Mouse (Mus musculus): ENCODE measurements around the gene Gm20219. TPM values are rescaled to one million over a fixed set of nuclear protein-coding genes. Genes with fewer than 3 reads are reported as not detected.

The Gm20219 gene
- total and polyA plus RNA-seq, 3 experiments, result 0.62 to 3.1 TPM; not detected in 1

DNA sequence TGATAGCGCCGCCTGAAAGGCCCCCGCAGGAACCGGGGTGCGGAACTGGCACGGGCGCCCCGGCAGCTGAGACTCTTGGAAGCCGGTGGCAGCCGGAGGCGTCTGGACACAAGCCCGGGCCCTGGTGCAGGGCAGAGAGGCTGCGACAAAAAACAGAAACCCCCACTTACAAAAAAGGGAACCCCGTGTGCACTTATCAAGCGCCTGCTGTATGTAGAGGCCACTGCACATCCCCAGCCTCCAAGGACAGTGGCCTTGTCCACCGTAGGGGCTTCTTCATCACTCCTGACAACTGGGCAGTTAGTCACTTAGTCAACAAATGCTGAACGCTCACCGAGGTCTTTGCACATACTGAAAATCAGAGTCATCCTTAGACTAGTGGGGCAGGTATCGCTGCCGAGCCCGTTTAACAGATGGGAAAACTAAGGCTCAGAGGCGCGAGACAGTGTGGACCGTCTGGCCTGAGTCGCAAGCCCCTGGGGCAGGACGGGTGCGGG lies 43.7 kb downstream of the Gm20219 start:
- TF ChIP-seq MAFK (IDR thresholded peaks at IDR 0.05; ENCODE audit: borderline replicate concordance, low read depth, low read length) (no peak), TAL1 (IDR thresholded peaks at IDR 0.05; ENCODE audit: low read length) (no peak), TBP (IDR thresholded peaks at IDR 0.05; ENCODE audit: low read depth, low read length) (no peak)
- DNase-seq (ENCODE audit: low read depth, low spot score), result no peak
- Histone ChIP-seq H3K27ac (ENCODE audit: control insufficient read depth, low read depth, low read length) (no peak overlapping the region), H3K4me3 (ENCODE audit: control insufficient read depth in 1 of 2, insufficient read depth in 1 of 2, low read depth in 2 of 2, low read length in 2 of 2) (no peak overlapping the region), H3K9ac (ENCODE audit: control insufficient read depth, low read depth, low read length, poor library complexity, severe bottlenecking) (no peak overlapping the region), H3K9me3 (replicated peaks; ENCODE audit: insufficient read depth, low read length) (no peaks in the 10 kb centered on the region), H3K36me3 (ENCODE audit: control insufficient read depth in 1 of 2, insufficient read depth in 2 of 2, low read length in 2 of 2) (0 out of 4 replicates have a peak, but pooled peaks cover 0 to 2% of the 10 kb centered on the region in 2 experiments), H3K27me3 (ENCODE audit: control insufficient read depth in 1 of 2, insufficient read depth in 2 of 2, low read length in 2 of 2) (no peaks in the 10 kb centered on the region), H3K4me1 (ENCODE audit: control insufficient read depth in 1 of 2, insufficient read depth in 2 of 2, low read length in 2 of 2) (peaks cover 0 to 15% of the 10 kb centered on the region in 2 experiments; a peak in 1 of 4 replicates), H3K79me2 (ENCODE audit: control insufficient read depth, insufficient read depth, low read length, poor library complexity) (no peaks in the 10 kb centered on the region; the same call in 1 of the 2 replicates)

GRCm38 (mm10) chr17:56509707-56510472 lies 44.3 kb downstream of the Gm20219 start:
- DNase-seq (ENCODE audit: low read depth, low spot score), result no peak
- 0 out of 4 replicates have a peak, but pooled peaks cover 0 to 2% of the 10 kb centered on the region in 2 experiments for H3K36me3 ChIP-seq (ENCODE audit: control insufficient read depth in 1 of 2, insufficient read depth in 2 of 2, low read length in 2 of 2)
- no peak overlapping the region for H3K27ac ChIP-seq (ENCODE audit: control insufficient read depth, low read depth, low read length)
- H3K79me2 ChIP-seq (ENCODE audit: control insufficient read depth, insufficient read depth, low read length, poor library complexity), result no peaks in the 10 kb centered on the region; the same call in 1 of the 2 replicates
- no peak overlapping the region for H3K9ac ChIP-seq (ENCODE audit: control insufficient read depth, low read depth, low read length, poor library complexity, severe bottlenecking)
- H3K9me3 ChIP-seq (replicated peaks; ENCODE audit: insufficient read depth, low read length), result no peaks in the 10 kb centered on the region
- H3K27me3 ChIP-seq (ENCODE audit: control insufficient read depth in 1 of 2, insufficient read depth in 2 of 2, low read length in 2 of 2), result no peaks in the 10 kb centered on the region
- H3K4me1 ChIP-seq (ENCODE audit: control insufficient read depth in 1 of 2, insufficient read depth in 2 of 2, low read length in 2 of 2), result peaks cover 0 to 15% of the 10 kb centered on the region in 2 experiments; a peak in 1 of 4 replicates
- H3K4me3 ChIP-seq (ENCODE audit: control insufficient read depth in 1 of 2, insufficient read depth in 1 of 2, low read depth in 2 of 2, low read length in 2 of 2), result no peak overlapping the region
- TF ChIP-seq SIN3A (IDR thresholded peaks at IDR 0.05; ENCODE audit: low read length), result no peak
- TF ChIP-seq E2F4 (IDR thresholded peaks at IDR 0.05; ENCODE audit: borderline replicate concordance, low read depth, low read length), result no peak
- TF ChIP-seq CTCF (IDR thresholded peaks at IDR 0.05 in 2 of 3, conservative IDR thresholded peaks at IDR 0.05 in 1 of 3; ENCODE audit: control insufficient read depth in 1 of 3, insufficient read depth in 1 of 3, low read depth in 2 of 3, low read length in 3 of 3, poor library complexity in 1 of 3, severe bottlenecking in 1 of 3), result no peak
- no peak for TF ChIP-seq RAD21 (IDR thresholded peaks at IDR 0.05; ENCODE audit: low read depth, low read length)
- TF ChIP-seq ZNF384 (IDR thresholded peaks at IDR 0.05; ENCODE audit: low read depth, low read length), result no peak
- no peak for TF ChIP-seq MXI1 (IDR thresholded peaks at IDR 0.05; ENCODE audit: low read depth, low read length)
- TF ChIP-seq MYC (IDR thresholded peaks at IDR 0.05; ENCODE audit: low read depth, low read length), result no peak
- TF ChIP-seq USF2 (IDR thresholded peaks at IDR 0.05; ENCODE audit: borderline replicate concordance in 1 of 2, insufficient read depth in 1 of 2, low read depth in 1 of 2, low read length in 2 of 2), result no peak
- no peak for TF ChIP-seq TAL1 (IDR thresholded peaks at IDR 0.05; ENCODE audit: low read length)
- TF ChIP-seq USF1 (IDR thresholded peaks at IDR 0.05; ENCODE audit: low read depth, low read length), result no peak
- no peak for TF ChIP-seq UBTF (IDR thresholded peaks at IDR 0.05; ENCODE audit: borderline replicate concordance, insufficient read depth, low read depth, low read length)
- no peak for TF ChIP-seq TBP (IDR thresholded peaks at IDR 0.05; ENCODE audit: low read depth, low read length)
- no peak for TF ChIP-seq NELFE (IDR thresholded peaks at IDR 0.05; ENCODE audit: low read depth, low read length)

Measured in MEL (cell line).